Mouse (Mus musculus) adrenal gland, postnatal 36 days (tissue): ENCODE data around the gene Tspan5. TPM values are rescaled to one million over a fixed set of nuclear protein-coding genes. Genes with fewer than 3 reads are reported as not detected.

ENCODE experiments used
- DNase-seq, 2 experiments: peaks; one replicate each; pipeline ENCODE4 v3.0.0; 2021; ENCODE audit warnings: mixed read lengths in 1 of 2
- total RNA-seq, 2 experiments: library from RNA; stranded (reverse); gene quantifications; 2 replicates each; pipeline ENCODE4 v1.2.3; 2021

Tspan5 gene
- total RNA-seq, 2 experiments from 2014 or later: 54.6 to 82.7 TPM

- DNase-seq: peak in 1 of 2 experiments; percentile 23
Measured at GRCm38 (mm10) chr3:138804104-138805048, 62.4 kb downstream of the Tspan5 start.

DNA sequence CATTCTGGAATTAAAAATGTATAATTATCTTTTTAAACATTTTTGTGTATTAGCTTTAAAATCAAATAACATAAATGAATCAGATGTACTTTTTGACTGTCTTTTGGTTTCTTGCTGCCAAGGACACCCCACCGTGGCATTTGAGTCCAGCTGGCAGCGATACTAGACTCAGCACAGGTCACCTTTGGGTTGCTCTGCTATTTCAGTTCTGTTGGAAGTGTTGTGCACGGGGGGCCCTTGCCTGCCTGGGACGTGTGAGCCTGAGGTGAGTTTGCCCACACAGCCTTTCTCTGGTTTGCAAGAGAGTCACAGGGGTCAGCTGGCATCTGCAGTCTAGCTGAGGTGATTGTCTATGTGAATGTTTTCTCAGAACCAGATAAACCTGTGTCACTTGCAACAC lies 65.8 kb downstream of the Tspan5 start:
- DNase-seq: peak; percentile 49 to 53

DNA sequence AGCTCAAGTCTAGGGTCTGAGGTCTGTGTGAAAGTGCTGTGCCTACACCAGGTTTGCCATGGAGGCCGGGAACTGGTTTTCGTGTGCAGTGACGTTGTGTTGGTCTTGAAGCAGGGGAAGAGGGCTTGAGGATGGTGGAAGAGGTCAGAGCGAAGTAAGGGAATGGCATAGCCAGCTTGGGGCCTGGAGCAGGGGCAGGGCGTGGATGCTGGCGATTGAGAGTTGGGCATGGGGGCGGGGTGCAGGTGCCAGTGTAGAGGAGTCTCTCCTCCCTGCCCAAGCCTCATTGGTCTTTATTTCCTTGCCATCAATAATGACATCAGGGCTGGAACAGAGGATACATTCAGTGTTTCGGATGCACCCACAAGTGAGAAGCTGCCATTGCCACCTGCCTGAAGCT lies 67.5 kb downstream of the Tspan5 start:
- no peak for DNase-seq

GRCm38 (mm10) chr3:138812565-138812964 lies 70.6 kb downstream of the Tspan5 start:
- no peak for DNase-seq

GRCm38 (mm10) chr3:138813139-138813810 lies 71.3 kb downstream of the Tspan5 start:
- peak; percentile 48 to 53 for DNase-seq

- DNase-seq: no peak
Measured at GRCm38 (mm10) chr3:138814457-138814856, 72.5 kb downstream of the Tspan5 start.

GRCm38 (mm10) chr3:138815127-138815837 lies 73.3 kb downstream of the Tspan5 start:
- peak in 1 of 2 experiments; percentile 27 for DNase-seq

GRCm38 (mm10) chr3:138816888-138817656 lies 75.1 kb downstream of the Tspan5 start:
- peak in 1 of 2 experiments; percentile 41 for DNase-seq

- DNase-seq: no peak
Measured at GRCm38 (mm10) chr3:138819862-138820261, 77.9 kb downstream of the Tspan5 start.

- no peak for DNase-seq
Measured at GRCm38 (mm10) chr3:138820296-138820695, 78.3 kb downstream of the Tspan5 start.

DNA sequence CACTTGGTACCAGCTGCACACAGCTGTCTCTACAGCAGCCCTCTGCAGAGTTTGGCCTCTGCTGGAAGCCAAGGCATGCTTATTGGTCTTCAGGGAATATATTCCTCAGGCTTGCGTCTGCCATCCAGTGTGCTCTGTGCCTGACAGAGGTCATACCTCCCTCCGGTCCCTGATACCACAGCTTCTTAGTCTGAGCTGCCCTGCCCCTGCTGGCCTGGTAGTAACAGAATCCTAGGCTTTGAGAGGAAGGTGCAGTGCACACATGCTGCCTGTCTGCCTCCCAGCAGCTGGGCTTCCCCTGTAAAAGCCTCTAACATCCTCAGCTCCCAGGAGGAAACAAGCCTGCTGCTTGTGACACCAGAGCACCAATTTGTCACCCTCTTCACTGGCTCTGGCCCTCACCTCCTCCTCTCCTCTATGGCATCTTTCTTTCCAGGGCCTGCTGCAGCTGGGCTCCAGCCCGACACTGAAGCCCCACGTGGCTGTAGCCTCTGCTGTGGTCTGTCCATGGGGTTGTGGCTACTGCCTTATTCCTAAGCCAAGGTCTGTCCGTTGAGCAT lies 80.0 kb downstream of the Tspan5 start:
- no peak for DNase-seq

GRCm38 (mm10) chr3:138823857-138824256 lies 81.9 kb downstream of the Tspan5 start:
- DNase-seq: no peak

DNA sequence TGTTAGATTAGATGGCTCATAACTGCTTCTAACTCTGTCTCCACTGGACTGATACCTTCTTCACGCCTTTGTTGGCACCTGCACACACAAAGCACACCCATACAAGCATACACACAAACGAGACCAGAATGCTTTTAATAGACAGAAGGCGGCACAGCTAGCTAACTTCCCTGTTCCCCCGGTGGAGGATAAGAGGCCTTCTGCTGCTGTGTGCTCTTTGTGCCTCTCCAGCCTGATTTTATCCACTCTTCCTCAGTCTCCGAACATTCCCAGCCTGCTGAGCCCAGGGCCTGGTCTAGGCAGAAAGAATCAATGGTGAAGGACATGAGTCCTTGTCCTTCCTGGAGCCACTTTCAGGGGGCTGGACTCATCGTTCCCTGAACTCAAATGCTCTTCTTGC lies 83.3 kb downstream of the Tspan5 start:
- DNase-seq: no peak

- no peak for DNase-seq
Measured at GRCm38 (mm10) chr3:138826243-138826800, 84.3 kb downstream of the Tspan5 start.

- DNase-seq: no peak
Measured at GRCm38 (mm10) chr3:138832827-138833517, 91.0 kb downstream of the Tspan5 start.

- DNase-seq: no peak
Measured at GRCm38 (mm10) chr3:138834174-138834573, 92.2 kb downstream of the Tspan5 start.

DNA sequence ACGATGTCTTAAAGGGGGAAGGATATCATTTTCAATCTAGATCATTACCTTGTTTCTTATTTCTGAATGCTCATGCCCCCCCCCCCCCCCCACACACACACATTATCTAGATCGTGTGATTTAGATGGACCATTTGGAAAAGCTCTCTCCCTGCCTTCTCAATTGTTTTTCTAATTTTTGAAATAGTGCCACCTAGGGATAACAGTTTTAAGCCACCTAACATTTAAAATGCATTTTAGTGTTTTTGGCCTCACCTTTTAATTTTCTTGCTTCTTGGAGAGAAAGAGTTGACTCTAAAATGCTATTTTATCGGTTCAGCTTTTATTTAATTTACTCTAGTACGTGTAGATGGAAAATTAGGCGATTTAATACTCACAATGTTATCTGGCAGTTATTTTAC lies 94.9 kb downstream of the Tspan5 start:
- DNase-seq: no peak

DNA sequence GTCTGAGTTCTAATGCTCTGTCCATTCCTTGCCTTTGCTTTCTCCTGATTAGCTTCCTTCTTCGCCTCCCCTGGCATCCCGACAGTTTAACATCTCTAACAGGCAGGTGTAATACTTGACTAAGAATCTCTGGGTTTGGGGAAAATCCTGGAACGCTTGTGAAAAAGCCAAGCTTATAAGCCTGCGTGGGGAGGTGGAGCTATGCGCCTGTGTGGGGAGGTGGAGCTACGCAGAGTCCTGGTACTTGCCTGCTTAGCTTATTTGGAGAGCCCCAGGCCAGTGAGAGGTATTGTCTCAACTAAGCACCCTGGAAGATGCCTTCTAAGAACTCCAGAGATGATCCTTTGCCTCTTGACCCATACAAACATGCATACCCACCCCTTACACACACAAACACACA lies 95.7 kb downstream of the Tspan5 start:
- DNase-seq: no peak

- no peak for DNase-seq
Measured at GRCm38 (mm10) chr3:138839656-138840055, 97.7 kb downstream of the Tspan5 start.

DNA sequence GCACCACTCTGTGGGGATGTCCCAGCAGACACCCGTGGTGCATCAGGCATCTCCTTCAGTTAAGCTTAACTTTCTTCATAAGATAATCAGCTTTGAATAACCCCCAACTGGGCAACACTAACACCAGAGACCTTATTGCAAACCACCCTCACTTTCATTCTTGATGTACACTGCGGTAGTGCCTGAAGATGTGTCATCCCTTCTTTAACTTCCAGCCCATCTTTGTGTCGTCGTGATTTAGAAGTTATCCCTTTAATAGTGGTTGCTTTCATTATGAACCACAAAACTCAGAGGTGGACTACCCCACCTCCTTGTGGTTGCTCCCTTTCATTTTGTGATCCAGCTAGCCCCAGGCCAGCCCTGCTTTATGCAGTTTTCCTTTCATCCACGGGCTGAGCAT lies 99.3 kb downstream of the Tspan5 start:
- DNase-seq: no peak
